Mouse (Mus musculus) heart, adult 10 weeks (tissue): ENCODE measurements around the gene Hcfc1r1. TPM values are rescaled to one million over a fixed set of nuclear protein-coding genes. Genes with fewer than 3 reads are reported as not detected.

Experiments
- polyA plus RNA-seq: library from polyadenylated mRNA; stranded (reverse); fragments of 350-450 nt; fragmentation: Illumina TruSeq; extraction: RNeasy Lipid Tissue Mini Kit (QIAGEN cat#74804); gene quantifications from one replicate; pipeline ENCODE4 v1.2.3, GENCODE M21; 2014; ENCODE audit warnings: low read depth, low replicate concordance

Hcfc1r1 gene
- polyA plus RNA-seq = 301 TPM

GRCm38 (mm10) chr17:23673424-23674073 lies at the start of gene Hcfc1r1, which contains the start of gene Thoc6:
Gene Hcfc1r1 (plus strand): TSS chr17:23673596.
Gene Thoc6 (minus strand): TSS chr17:23673882.

GRCm38 (mm10) chr17:23644613-23645495 lies 28.5 kb upstream of the Hcfc1r1 start, which contains the start of gene Mmp25:
Gene Mmp25 (minus strand): TSS chr17:23645277.

GRCm38 (mm10) chr17:23660117-23660875 lies 13.1 kb upstream of the Hcfc1r1 start, which contains the start of gene Bicdl2:
Gene Bicdl2 (plus strand): TSS chr17:23660506.

GRCm38 (mm10) chr17:23677236-23677679 lies 3.9 kb downstream of the Hcfc1r1 start, which contains the start of gene Tnfrsf12a:
Gene Tnfrsf12a (minus strand): TSS chr17:23677468.

GRCm38 (mm10) chr17:23679127-23679835 lies 5.9 kb downstream of the Hcfc1r1 start, which contains the start of gene Cldn6:
Gene Cldn6 (plus strand): TSS chr17:23679249.

GRCm38 (mm10) chr17:23683856-23684672 lies 10.7 kb downstream of the Hcfc1r1 start, which contains the start of gene Cldn9:
Gene Cldn9 (minus strand): TSS chr17:23684026.

GRCm38 (mm10) chr17:23722376-23723125 lies 49.2 kb downstream of the Hcfc1r1 start, which contains the start of gene 1520401A03Rik:
Gene 1520401A03Rik (minus strand): TSS chr17:23722783.

Other genes starting within 250 kb of the Hcfc1r1 start
- gene Vmn2r117, start 193.9 kb upstream of the Hcfc1r1 start, polyA plus RNA-seq = not detected
- 6.6 TPM for gene Zfp213, start 109.4 kb upstream of the Hcfc1r1 start, polyA plus RNA-seq
- 3.4 TPM for gene Zfp13, start 74.1 kb upstream of the Hcfc1r1 start, polyA plus RNA-seq
- gene Zscan10, start 72.7 kb upstream of the Hcfc1r1 start, polyA plus RNA-seq = not detected
- not detected for gene Mmp25, start 28.3 kb upstream of the Hcfc1r1 start, polyA plus RNA-seq
- not detected for gene Bicdl2, start 13.1 kb upstream of the Hcfc1r1 start, polyA plus RNA-seq
- gene Thoc6, start 286 bp downstream of the Hcfc1r1 start, polyA plus RNA-seq = 12.5 TPM
- 75.1 TPM for gene Tnfrsf12a, start 3.9 kb downstream of the Hcfc1r1 start, polyA plus RNA-seq
- gene Cldn6, start 5.7 kb downstream of the Hcfc1r1 start, polyA plus RNA-seq = not detected
- gene Cldn9, start 10.4 kb downstream of the Hcfc1r1 start, polyA plus RNA-seq = not detected
- gene 1520401A03Rik, start 49.2 kb downstream of the Hcfc1r1 start, polyA plus RNA-seq = not detected
- 2.4 TPM for gene Pkmyt1, start 52.7 kb downstream of the Hcfc1r1 start, polyA plus RNA-seq
- gene Paqr4, start 67.3 kb downstream of the Hcfc1r1 start, polyA plus RNA-seq = 21.4 TPM
- 0.34 TPM for gene Kremen2, start 72.2 kb downstream of the Hcfc1r1 start, polyA plus RNA-seq
- 40.5 TPM for gene Flywch1, start 98.0 kb downstream of the Hcfc1r1 start, polyA plus RNA-seq
- 1.3 TPM for gene Flywch2, start 112.5 kb downstream of the Hcfc1r1 start, polyA plus RNA-seq
- gene Srrm2, start 116.9 kb downstream of the Hcfc1r1 start, polyA plus RNA-seq = 201 TPM
- gene Elob, start 155.5 kb downstream of the Hcfc1r1 start, polyA plus RNA-seq = 390 TPM
- gene Prss33, start 162.5 kb downstream of the Hcfc1r1 start, polyA plus RNA-seq = not detected
- gene Prss32, start 170.3 kb downstream of the Hcfc1r1 start, polyA plus RNA-seq = not detected
- gene Prss41, start 170.6 kb downstream of the Hcfc1r1 start, polyA plus RNA-seq = not detected
- gene Prss21, start 194.5 kb downstream of the Hcfc1r1 start, polyA plus RNA-seq = not detected
- gene Dcpp1, start 207.3 kb downstream of the Hcfc1r1 start, polyA plus RNA-seq = not detected
- gene Dcpp2, start 207.3 kb downstream of the Hcfc1r1 start, polyA plus RNA-seq = not detected
- not detected for gene Dcpp3, start 243.9 kb downstream of the Hcfc1r1 start, polyA plus RNA-seq